Mouse (Mus musculus) CH12F3 (cell line): ENCODE measurements around the gene Jarid2.

Experiments used
- in situ Hi-C: fragments of 300-500 bp; cut with MboI; formaldehyde crosslinking; loops from 2 replicates; pipeline ENCODE4 v1.14.3; 2020; ENCODE audit warnings: low sequenced_read_pairs

The Jarid2 gene

GRCm38 (mm10) chr13:44912851-44913250 is 183.6 kb downstream of the Jarid2 start:
- in situ Hi-C loops: no loop called here

- in situ Hi-C loops: no loop called here
Measured at GRCm38 (mm10) chr13:44913560-44913959, 184.3 kb downstream of the Jarid2 start.

- in situ Hi-C loops: no loop called here
Measured at GRCm38 (mm10) chr13:44915382-44915781, 186.1 kb downstream of the Jarid2 start.

GRCm38 (mm10) chr13:44915945-44916344 is 186.7 kb downstream of the Jarid2 start:
- in situ Hi-C loops: no loop called here

GRCm38 (mm10) chr13:44917202-44917601 is 187.9 kb downstream of the Jarid2 start:
- in situ Hi-C loops: no loop called here

GRCm38 (mm10) chr13:44918269-44918668 is 189.0 kb downstream of the Jarid2 start:
- in situ Hi-C loops: no loop called here

GRCm38 (mm10) chr13:44921095-44921494 is 191.8 kb downstream of the Jarid2 start:
- in situ Hi-C loops: no loop called here

- in situ Hi-C loops: no loop called here
Measured at GRCm38 (mm10) chr13:44921721-44922120, 192.4 kb downstream of the Jarid2 start.

GRCm38 (mm10) chr13:44924042-44924441 is 194.8 kb downstream of the Jarid2 start:
- in situ Hi-C loops: no loop called here

- in situ Hi-C loops: no loop called here
Measured at GRCm38 (mm10) chr13:44925173-44925572, 195.9 kb downstream of the Jarid2 start.

GRCm38 (mm10) chr13:44926311-44926710 is 197.0 kb downstream of the Jarid2 start:
- in situ Hi-C loops: no loop called here

- in situ Hi-C loops: no loop called here
Measured at GRCm38 (mm10) chr13:44932307-44933264, 203.3 kb downstream of the Jarid2 start.

GRCm38 (mm10) chr13:44933575-44933974 is 204.3 kb downstream of the Jarid2 start:
- in situ Hi-C loops: no loop called here

GRCm38 (mm10) chr13:44937681-44938080 is 208.4 kb downstream of the Jarid2 start:
- in situ Hi-C loops: no loop called here

GRCm38 (mm10) chr13:44939326-44940035 is 210.2 kb downstream of the Jarid2 start:
- in situ Hi-C loops: no loop called here

GRCm38 (mm10) chr13:44943618-44944017 is 214.3 kb downstream of the Jarid2 start:
- in situ Hi-C loops: no loop called here

GRCm38 (mm10) chr13:44946880-44947635 is 217.8 kb downstream of the Jarid2 start:
- in situ Hi-C loops: no loop called here

GRCm38 (mm10) chr13:44948320-44949250 is 219.3 kb downstream of the Jarid2 start:
- in situ Hi-C loops: no loop called here

- in situ Hi-C loops: no loop called here
Measured at GRCm38 (mm10) chr13:44952393-44953086, 223.3 kb downstream of the Jarid2 start.
